Mouse (Mus musculus): Measurements from ENCODE around the gene Cd200. TPM values are rescaled to one million over a fixed set of nuclear protein-coding genes. Genes with fewer than 3 reads are reported as not detected.

Gene Cd200
- total RNA-seq (2023; ENCODE audit: inconsistent age) = 44.8 to 64.0 TPM (median 54.7 TPM) in 4 replicates

DNA sequence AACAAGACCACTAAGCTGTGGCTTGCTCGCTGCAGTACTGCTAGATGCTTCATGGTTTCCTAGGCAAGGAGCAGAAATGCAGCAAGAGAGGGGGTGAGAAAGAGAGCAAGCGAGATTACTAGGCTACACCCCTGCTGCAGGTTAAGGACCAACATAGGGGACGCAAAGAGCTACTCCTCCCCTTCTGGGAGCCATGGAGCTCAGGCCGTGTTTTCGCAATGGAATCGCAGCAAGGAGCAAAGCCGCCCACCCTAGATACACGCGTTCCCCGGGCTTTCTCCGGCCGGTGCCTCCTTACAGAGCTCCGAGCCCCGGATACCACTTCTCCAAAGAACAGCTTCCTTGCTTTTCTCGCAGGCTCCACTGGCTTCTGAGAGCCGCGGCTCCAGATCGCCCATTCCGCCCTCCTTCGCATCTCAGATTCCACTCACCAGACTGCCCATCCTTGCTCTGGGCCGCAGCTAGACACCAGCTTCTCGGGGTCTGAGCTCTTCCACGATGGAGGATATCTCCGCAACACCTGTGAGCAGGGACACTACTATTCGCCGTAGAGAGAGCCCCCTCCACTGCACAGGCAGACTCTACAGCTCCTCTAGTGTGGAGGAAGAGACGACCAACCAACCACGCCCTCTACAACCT lies at the start of gene Cd200:
TSS of gene Cd200 (minus strand) at position 629 of the 639 bp plus-strand sequence.

Other genes starting within 250 kb of the Cd200 start
- gene Btla, start 184.7 kb downstream of the Cd200 start, total RNA-seq (2023; ENCODE audit: inconsistent age) = 323 to 360 TPM (median 332 TPM) in 4 replicates
- not detected in 4 replicates for gene Gm609, start 83.9 kb upstream of the Cd200 start, total RNA-seq (2023; ENCODE audit: inconsistent age)
- gene Gm17783, start 123.0 kb upstream of the Cd200 start, total RNA-seq (2023; ENCODE audit: inconsistent age) = not detected in 4 replicates
- gene Slc9c1, start 126.3 kb upstream of the Cd200 start, total RNA-seq (2023; ENCODE audit: inconsistent age) = 0.13 to 0.24 TPM in 2 of 4 replicates, not detected in the others
- gene Gcsam, start 201.3 kb upstream of the Cd200 start, total RNA-seq (2023; ENCODE audit: inconsistent age) = 0.36 to 0.66 TPM (median 0.56 TPM) in 4 replicates
- not detected in 4 replicates for gene BC016579, start 245.0 kb upstream of the Cd200 start, total RNA-seq (2023; ENCODE audit: inconsistent age)